Mouse (Mus musculus) myocyte (in vitro differentiated cells): Measurements from ENCODE around the gene Creb3l2. TPM values are rescaled to one million over a fixed set of nuclear protein-coding genes. Genes with fewer than 3 reads are reported as not detected.

ENCODE experiments used
- H3K27me3 ChIP-seq: one replicate; pipeline ENCODE4 v1.6.1; 2011; ENCODE audit not compliant: control insufficient read depth, insufficient read depth, insufficient read length
- H3K36me3 ChIP-seq: one replicate; pipeline ENCODE4 v1.6.1; 2011; ENCODE audit not compliant: control insufficient read depth, insufficient read depth
- H3K4me2 ChIP-seq: one replicate; pipeline ENCODE4 v1.6.1; 2011; ENCODE audit warnings: low read depth, control low read depth
- H3K4me3 ChIP-seq: one replicate; pipeline ENCODE4 v1.5.1; 2011; ENCODE audit warnings: mild to moderate bottlenecking, control low read depth, moderate library complexity
- H3K79me2 ChIP-seq: one replicate; pipeline ENCODE4 v1.6.1; 2011; ENCODE audit not compliant: control insufficient read depth, insufficient read depth
- H3ac ChIP-seq: one replicate; pipeline ENCODE4 v1.6.1; 2011; ENCODE audit not compliant: control insufficient read depth, insufficient read length
- CEBPB ChIP-seq: IDR thresholded peaks from 2 replicates; pipeline ENCODE4 v1.6.1; 2011; ENCODE audit warnings: mild to moderate bottlenecking, moderate library complexity; ENCODE audit not compliant: poor library complexity, insufficient read depth, severe bottlenecking
- E2F4 ChIP-seq: IDR thresholded peaks from one replicate; pipeline ENCODE4 v1.6.1; 2011; ENCODE audit warnings: mild to moderate bottlenecking, control low read depth, moderate library complexity; ENCODE audit not compliant: insufficient read depth
- MAX ChIP-seq: IDR thresholded peaks from one replicate; pipeline ENCODE4 v1.6.1; 2011; ENCODE audit warnings: low read depth, mild to moderate bottlenecking, control low read depth
- MYOD1 ChIP-seq, 3 experiments: IDR thresholded peaks; one replicate each; pipeline ENCODE4 v1.6.1; 2011; ENCODE audit warnings: control low read depth in 2 of 3, low read depth in 2 of 3, mild to moderate bottlenecking in 2 of 3, moderate library complexity in 1 of 3; ENCODE audit not compliant: insufficient read length in 2 of 3, control insufficient read depth in 1 of 3
- MYOG ChIP-seq, 3 experiments: IDR thresholded peaks; one replicate each; pipeline ENCODE4 v1.6.1; 2011; ENCODE audit warnings: control low read depth in 2 of 3, low read depth in 2 of 3, mild to moderate bottlenecking in 2 of 3; ENCODE audit not compliant: insufficient read length in 2 of 3, control insufficient read depth in 1 of 3, insufficient read depth in 1 of 3
- POLR2A ChIP-seq: IDR thresholded peaks from one replicate; pipeline ENCODE4 v1.6.1; 2011; ENCODE audit warnings: low read depth, mild to moderate bottlenecking, control low read depth, moderate library complexity; ENCODE audit not compliant: insufficient read length
- POLR2AphosphoS2 ChIP-seq: IDR thresholded peaks from one replicate; pipeline ENCODE4 v1.6.1; 2011; ENCODE audit warnings: low read depth, control low read depth; ENCODE audit not compliant: insufficient read length
- REST ChIP-seq: IDR thresholded peaks from one replicate; pipeline ENCODE4 v1.6.1; 2011; ENCODE audit warnings: mild to moderate bottlenecking, control low read depth, moderate library complexity; ENCODE audit not compliant: insufficient read depth, insufficient read length
- SRF ChIP-seq: IDR thresholded peaks from one replicate; pipeline ENCODE4 v1.6.1; 2011; ENCODE audit warnings: low read depth; ENCODE audit not compliant: control insufficient read depth, insufficient read length
- TCF12 ChIP-seq: IDR thresholded peaks from one replicate; pipeline ENCODE4 v1.6.1; 2011; ENCODE audit warnings: mild to moderate bottlenecking, control low read depth; ENCODE audit not compliant: poor library complexity, insufficient read depth, severe bottlenecking
- TCF3 ChIP-seq: IDR thresholded peaks from one replicate; pipeline ENCODE4 v1.6.1; 2011; ENCODE audit warnings: low read depth, control low read depth; ENCODE audit not compliant: insufficient read length
- USF1 ChIP-seq: IDR thresholded peaks from one replicate; pipeline ENCODE4 v1.6.1; 2011; ENCODE audit warnings: low read depth, mild to moderate bottlenecking, control low read depth, moderate library complexity
- polyA plus RNA-seq: library from polyadenylated mRNA; unstranded; fragments of >200 nt; fragmentation: generic; extraction: Trizol; gene quantifications from one replicate; pipeline ENCODE4 v1.2.1, GENCODE M21; 2012; ENCODE audit warnings: missing spikeins

Gene Creb3l2
- polyA plus RNA-seq, 1 experiment, result 11.2 TPM

DNA sequence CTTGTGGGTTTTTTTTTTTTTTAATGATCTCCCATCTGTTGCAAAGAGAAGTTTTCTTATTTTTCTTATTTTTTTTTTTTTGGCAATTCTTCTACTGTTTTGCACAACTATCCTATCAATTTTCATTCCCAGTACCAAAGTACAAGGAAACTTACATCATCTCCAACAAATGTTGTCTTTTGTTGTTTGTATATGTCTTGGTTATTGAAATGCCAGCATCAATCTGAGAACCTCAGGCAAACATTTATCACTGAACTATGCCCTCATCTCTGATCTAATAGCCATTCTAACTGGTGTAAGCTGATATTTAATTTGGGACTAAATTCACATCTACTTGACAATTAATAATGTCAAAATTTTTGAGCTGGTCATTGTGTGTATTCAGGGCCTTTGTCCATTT, 38.1 kb upstream of the Creb3l2 start:
- no peak for TF ChIP-seq MYOG (IDR thresholded peaks at IDR 0.05; ENCODE audit: control insufficient read depth in 1 of 3, insufficient read depth in 1 of 3, insufficient read length in 2 of 3, low read depth in 2 of 3)
- TF ChIP-seq USF1, result no peak
- no peak for TF ChIP-seq POLR2A
- TF ChIP-seq TCF3, result no peak
- TF ChIP-seq SRF, result no peak
- TF ChIP-seq CEBPB, result no peak
- TF ChIP-seq REST, result no peak
- no peak for TF ChIP-seq POLR2AphosphoS2
- no peak for TF ChIP-seq TCF12
- H3K36me3 ChIP-seq, result no peaks in the 10 kb centered on the region
- H3K4me3 ChIP-seq, result no peak overlapping the region
- H3K27me3 ChIP-seq, result no peaks in the 10 kb centered on the region
- no peak overlapping the region for H3K4me2 ChIP-seq
- H3K79me2 ChIP-seq, result no peaks in the 10 kb centered on the region
- H3ac ChIP-seq, result no peak overlapping the region

- H3K27me3 ChIP-seq, result no peaks in the 10 kb centered on the region
- H3K79me2 ChIP-seq, result no peaks in the 10 kb centered on the region
- no peaks in the 10 kb centered on the region for H3K36me3 ChIP-seq
- TF ChIP-seq POLR2AphosphoS2, result no peak
- no peak for TF ChIP-seq MYOG (IDR thresholded peaks at IDR 0.05; ENCODE audit: control insufficient read depth in 1 of 3, insufficient read depth in 1 of 3, insufficient read length in 2 of 3, low read depth in 2 of 3)
- TF ChIP-seq TCF12, result no peak
- TF ChIP-seq MAX, result no peak
- no peak overlapping the region for H3K4me3 ChIP-seq
- no peak overlapping the region for H3ac ChIP-seq
- no peak overlapping the region for H3K4me2 ChIP-seq
These were observed 36.5 kb upstream of the Creb3l2 start for GRCm38 (mm10) chr6:37478481-37478880.

DNA sequence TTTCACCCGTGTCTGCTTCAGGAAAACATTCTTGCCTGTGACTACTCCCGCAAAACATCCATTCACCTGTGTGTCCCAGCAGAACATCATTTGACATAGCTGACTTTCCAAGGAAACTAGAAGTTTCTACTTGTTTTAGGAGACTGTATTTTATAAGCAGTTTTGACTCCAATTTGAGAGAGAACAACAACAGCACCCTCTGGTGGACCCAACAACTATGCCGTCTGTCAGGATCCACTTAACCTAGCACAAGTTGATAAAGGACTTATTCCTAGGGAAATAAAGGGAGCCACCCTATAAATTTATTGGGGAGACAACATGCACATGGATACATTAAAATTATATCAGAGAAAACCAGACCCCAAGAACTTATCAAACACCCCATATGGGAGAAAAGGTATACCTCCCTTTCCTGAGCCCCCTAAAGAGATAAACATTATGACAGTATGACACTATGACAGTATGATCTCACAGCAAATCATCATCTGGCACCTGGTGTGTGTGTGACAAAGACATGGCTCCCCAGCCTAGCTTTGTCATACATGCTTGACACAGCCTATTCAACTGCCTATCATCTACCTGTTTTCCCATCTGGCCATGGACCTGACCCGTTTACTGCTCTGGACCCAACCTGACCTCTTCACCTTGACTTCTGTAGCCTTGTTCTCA, 31.9 kb upstream of the Creb3l2 start:
- Histone ChIP-seq H3K4me3 (no peak overlapping the region), H3K79me2 (no peaks in the 10 kb centered on the region), H3ac (no peak overlapping the region), H3K4me2 (no peak overlapping the region), H3K27me3 (no peaks in the 10 kb centered on the region), H3K36me3 (no peaks in the 10 kb centered on the region)
- no peak for TF ChIP-seq MYOD1 (IDR thresholded peaks at IDR 0.05; ENCODE audit: control insufficient read depth in 1 of 3, insufficient read length in 2 of 3, low read depth in 2 of 3)
- no peak for TF ChIP-seq POLR2AphosphoS2
- no peak for TF ChIP-seq REST
- TF ChIP-seq TCF12, result no peak
- TF ChIP-seq MYOG (IDR thresholded peaks at IDR 0.05; ENCODE audit: control insufficient read depth in 1 of 3, insufficient read depth in 1 of 3, insufficient read length in 2 of 3, low read depth in 2 of 3), result no peak
- no peak for TF ChIP-seq TCF3
- no peak for TF ChIP-seq SRF
- no peak for TF ChIP-seq E2F4
- no peak for TF ChIP-seq CEBPB
- no peak for TF ChIP-seq MAX
- no peak for TF ChIP-seq POLR2A
- no peak for TF ChIP-seq USF1

DNA sequence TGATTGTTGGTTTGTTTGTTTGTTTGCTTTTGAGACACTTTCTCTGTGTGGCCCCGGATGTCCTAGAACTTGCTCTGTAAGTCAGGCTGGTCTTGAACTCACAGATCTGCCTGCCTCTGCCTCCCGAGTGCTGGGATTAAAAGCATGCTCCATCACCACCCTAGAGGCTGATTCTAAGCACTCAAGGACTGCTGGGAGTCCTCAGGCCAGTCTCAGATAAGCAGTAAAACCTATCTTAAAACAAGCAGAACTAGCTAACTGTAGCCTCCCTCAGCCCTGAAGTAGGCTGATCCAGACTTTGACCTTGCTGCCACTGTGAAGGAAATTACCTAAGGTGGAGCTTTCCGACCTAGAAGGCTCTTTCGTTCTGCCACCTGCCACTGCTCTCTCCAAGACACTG, 28.3 kb upstream of the Creb3l2 start:
- no peaks in the 10 kb centered on the region for H3K36me3 ChIP-seq
- H3ac ChIP-seq, result no peak overlapping the region
- H3K4me3 ChIP-seq, result no peak overlapping the region
- no peak overlapping the region for H3K4me2 ChIP-seq
- no peaks in the 10 kb centered on the region for H3K79me2 ChIP-seq
- TF ChIP-seq REST (no peak), SRF (no peak), POLR2AphosphoS2 (no peak), USF1 (no peak), MYOG (IDR thresholded peaks at IDR 0.05; ENCODE audit: control insufficient read depth in 1 of 3, insufficient read depth in 1 of 3, insufficient read length in 2 of 3, low read depth in 2 of 3) (no peak), TCF12 (no peak), MAX (no peak), E2F4 (no peak), TCF3 (no peak), POLR2A (no peak), CEBPB (no peak), MYOD1 (IDR thresholded peaks at IDR 0.05; ENCODE audit: control insufficient read depth in 1 of 3, insufficient read length in 2 of 3, low read depth in 2 of 3) (no peak)
- H3K27me3 ChIP-seq, result no peaks in the 10 kb centered on the region

- Histone ChIP-seq H3K27me3 (no peaks in the 10 kb centered on the region), H3K4me3 (peak overlapping the region; percentile 1), H3K4me2 (peak overlapping the region; percentile 66), H3K79me2 (no peaks in the 10 kb centered on the region), H3ac (no peak overlapping the region), H3K36me3 (no peaks in the 10 kb centered on the region)
- TF ChIP-seq CEBPB (no peak), E2F4 (no peak), MAX (no peak), REST (no peak), TCF12 (no peak), MYOD1 (IDR thresholded peaks at IDR 0.05; ENCODE audit: control insufficient read depth in 1 of 3, insufficient read length in 2 of 3, low read depth in 2 of 3) (no peak), SRF (no peak), TCF3 (no peak)
These were observed 23.9 kb upstream of the Creb3l2 start for GRCm38 (mm10) chr6:37465847-37466246.
